Mouse (Mus musculus) E14TG2a.4 (cell line): ENCODE measurements around the gene Trpm3.

Source experiments
- H3K27me3 ChIP-seq: 2 replicates; pipeline ENCODE4 v1.6.1; 2014; ENCODE audit warnings: low read length, control low read depth; ENCODE audit not compliant: insufficient read depth
- H3K36me3 ChIP-seq: 2 replicates; pipeline ENCODE4 v1.6.1; 2014; ENCODE audit warnings: low read length, control low read depth; ENCODE audit not compliant: insufficient read depth
- H3K4me1 ChIP-seq: replicated peaks from 2 replicates; pipeline ENCODE4 v1.6.1; 2014; ENCODE audit warnings: low read depth, low read length, control low read depth
- H3K4me3 ChIP-seq: replicated peaks from 2 replicates; pipeline ENCODE4 v1.5.1; 2014; ENCODE audit warnings: mild to moderate bottlenecking, low read length
- H3K9me3 ChIP-seq: 2 replicates; pipeline ENCODE4 v1.6.1; 2014; ENCODE audit warnings: low read length, control low read depth
- CTCF ChIP-seq: conservative IDR thresholded peaks from 2 replicates; pipeline ENCODE4 v1.5.1; 2014; ENCODE audit warnings: low read length
- NANOG ChIP-seq: IDR thresholded peaks from 2 replicates; pipeline ENCODE4 v1.6.1; 2014; ENCODE audit warnings: borderline replicate concordance, low read length, mixed read lengths
- POU5F1 ChIP-seq: IDR thresholded peaks from 2 replicates; pipeline ENCODE4 v1.6.1; 2014; ENCODE audit warnings: low read length, borderline replicate concordance

Gene Trpm3

DNA sequence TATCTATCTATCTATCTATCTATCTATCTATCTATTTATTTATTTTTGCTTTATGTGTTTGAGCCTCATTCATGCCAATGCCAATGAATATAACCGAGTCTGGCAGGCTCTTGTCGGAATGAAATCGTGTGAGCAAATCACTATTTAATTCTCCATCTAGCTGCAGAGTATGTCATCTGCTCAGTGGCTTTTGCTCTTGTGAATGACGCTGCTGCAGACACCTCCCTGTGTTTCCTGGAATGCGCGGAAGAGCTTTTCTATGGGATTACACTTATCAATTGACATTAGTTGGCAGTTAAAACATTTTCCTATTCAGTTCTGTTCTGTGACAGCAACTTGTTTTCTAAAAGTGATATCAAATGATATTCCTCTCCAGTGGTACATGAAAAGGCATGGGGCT lies 153.8 kb downstream of the Trpm3 start:
- H3K4me3 ChIP-seq: no peak overlapping the region
- H3K9me3 ChIP-seq: no peaks in the 10 kb centered on the region
- no peaks in the 10 kb centered on the region for H3K27me3 ChIP-seq
- no peaks in the 10 kb centered on the region for H3K36me3 ChIP-seq
- TF ChIP-seq CTCF: no peak
- TF ChIP-seq POU5F1: no peak
- TF ChIP-seq NANOG: no peak
- no peaks in the 10 kb centered on the region for H3K4me1 ChIP-seq

- peaks cover 15% of the 10 kb centered on the region for H3K4me1 ChIP-seq
- no peaks in the 10 kb centered on the region for H3K9me3 ChIP-seq
- TF ChIP-seq POU5F1: no peak
- TF ChIP-seq NANOG: no peak
- no peak for TF ChIP-seq CTCF
- no peak overlapping the region for H3K4me3 ChIP-seq
- no peaks in the 10 kb centered on the region for H3K36me3 ChIP-seq
- no peaks in the 10 kb centered on the region for H3K27me3 ChIP-seq
Observed at GRCm38 (mm10) chr19:22300906-22301305, 162.1 kb downstream of the Trpm3 start.

DNA sequence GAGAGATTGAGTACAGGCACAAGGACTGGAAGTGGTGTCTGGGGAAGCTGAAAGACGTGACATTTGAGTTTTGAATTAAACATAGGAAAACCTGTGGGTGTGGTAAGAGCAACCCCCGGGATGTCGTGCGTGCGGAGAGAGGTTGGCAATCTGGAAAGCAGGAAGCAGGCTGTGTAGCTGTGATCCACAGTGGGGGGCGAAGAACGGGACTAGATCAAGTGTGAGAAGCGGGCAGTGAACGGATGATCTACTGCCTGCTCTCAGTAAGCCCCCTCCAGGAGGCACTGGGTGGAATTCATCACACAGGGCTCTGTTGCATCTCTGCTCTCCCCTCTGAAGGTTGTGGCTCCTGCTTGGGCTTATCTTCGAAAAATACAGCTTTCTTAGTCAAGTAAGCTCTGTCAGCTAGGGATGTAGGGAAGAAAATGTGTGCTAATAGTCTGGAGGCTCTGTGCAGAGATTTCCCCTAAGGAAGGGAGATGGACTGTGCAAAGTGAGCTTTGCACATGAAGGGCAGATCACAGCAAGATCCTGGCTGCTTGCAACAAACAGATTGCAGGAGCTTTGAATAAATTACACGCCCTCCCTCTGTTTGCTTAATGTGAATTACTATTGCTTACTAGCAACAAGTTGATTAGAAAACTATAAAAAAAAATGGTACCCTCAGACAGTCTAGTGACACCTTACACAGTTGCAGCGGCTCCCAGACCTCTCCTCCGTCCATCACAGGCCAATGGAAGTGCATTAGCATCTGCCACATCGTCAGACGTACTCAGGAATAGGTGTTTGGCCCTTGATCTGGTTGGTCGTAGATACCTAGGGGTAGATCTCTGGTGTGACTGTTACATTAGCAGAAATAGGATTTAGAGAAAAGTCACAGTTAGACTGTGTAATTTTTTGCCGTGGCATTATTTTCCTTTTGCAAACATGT lies 164.4 kb downstream of the Trpm3 start:
- TF ChIP-seq CTCF: no peak
- TF ChIP-seq NANOG: no peak
- TF ChIP-seq POU5F1: no peak
- no peak overlapping the region for H3K4me3 ChIP-seq
- H3K27me3 ChIP-seq: no peaks in the 10 kb centered on the region
- H3K36me3 ChIP-seq: no peaks in the 10 kb centered on the region
- H3K9me3 ChIP-seq: no peaks in the 10 kb centered on the region
- H3K4me1 ChIP-seq: peaks cover 15% of the 10 kb centered on the region

DNA sequence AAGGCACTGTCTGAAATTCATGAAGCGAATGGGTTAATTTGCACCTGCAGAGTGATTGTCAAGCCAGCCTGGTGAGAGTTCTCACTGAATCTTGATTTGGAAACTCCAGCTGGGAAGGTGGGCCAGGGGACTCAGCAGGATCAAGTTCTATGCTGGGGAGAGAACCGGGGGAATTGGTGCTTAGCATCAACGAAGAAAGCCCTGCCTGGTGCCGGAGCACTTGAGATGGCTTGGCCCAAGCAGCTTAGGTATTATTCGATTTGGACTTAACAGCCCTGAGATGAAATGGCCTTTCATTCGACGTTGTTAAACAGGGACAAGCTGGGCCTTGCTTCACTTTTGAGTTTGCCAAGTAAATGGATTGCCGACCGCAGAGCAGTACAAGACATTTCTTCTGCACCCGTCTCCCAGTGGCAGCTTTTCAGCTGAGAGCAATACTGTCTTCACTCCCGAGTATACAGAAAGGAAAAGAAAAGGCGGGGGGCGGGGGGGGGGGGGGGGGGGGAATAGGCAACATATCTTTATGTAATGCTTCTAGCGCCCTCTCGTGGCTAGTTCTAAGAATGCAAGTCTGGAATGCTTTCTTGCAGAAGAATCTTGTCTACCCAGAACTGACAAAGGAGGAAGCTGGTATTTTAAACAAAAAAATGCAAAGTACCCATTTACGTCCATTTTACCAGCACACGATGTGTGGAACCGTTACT lies 165.3 kb downstream of the Trpm3 start:
- H3K4me3 ChIP-seq: no peak overlapping the region
- TF ChIP-seq CTCF (peak; percentile 22; the same call in 1 of the 2 replicates), NANOG (no peak), POU5F1 (no peak)
- no peaks in the 10 kb centered on the region for H3K27me3 ChIP-seq
- H3K4me1 ChIP-seq: peaks cover 15% of the 10 kb centered on the region
- H3K9me3 ChIP-seq: no peaks in the 10 kb centered on the region
- H3K36me3 ChIP-seq: no peaks in the 10 kb centered on the region

- no peaks in the 10 kb centered on the region for H3K9me3 ChIP-seq
- peaks cover 11% of the 10 kb centered on the region for H3K4me1 ChIP-seq
- no peak overlapping the region for H3K4me3 ChIP-seq
- TF ChIP-seq POU5F1 (no peak), NANOG (no peak), CTCF (no peak)
- no peaks in the 10 kb centered on the region for H3K27me3 ChIP-seq
- H3K36me3 ChIP-seq: no peaks in the 10 kb centered on the region
Observed at GRCm38 (mm10) chr19:22308081-22308480, 169.2 kb downstream of the Trpm3 start.

DNA sequence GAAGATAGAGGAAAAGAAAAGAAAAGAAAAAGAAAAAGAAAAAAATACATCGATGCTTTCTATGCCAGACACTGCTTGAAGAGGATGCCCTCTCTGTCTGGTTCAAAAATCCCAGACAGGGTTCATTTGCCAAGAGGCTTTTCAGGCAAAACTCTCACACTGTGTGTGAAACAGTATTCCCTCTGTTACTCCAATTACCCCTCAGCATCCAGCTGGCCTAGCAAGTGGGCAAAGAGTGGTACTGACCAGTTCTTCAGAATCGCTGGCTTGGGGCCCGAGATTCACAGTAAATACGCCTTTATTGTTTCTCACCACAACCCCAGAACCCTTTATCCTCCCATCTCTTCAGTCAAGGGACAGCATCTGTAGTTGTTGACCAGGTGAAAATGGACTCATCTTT lies 178.5 kb downstream of the Trpm3 start:
- Histone ChIP-seq H3K9me3 (no peaks in the 10 kb centered on the region), H3K4me3 (no peak overlapping the region), H3K4me1 (no peaks in the 10 kb centered on the region), H3K27me3 (no peaks in the 10 kb centered on the region), H3K36me3 (no peaks in the 10 kb centered on the region)
- TF ChIP-seq NANOG (no peak), POU5F1 (no peak), CTCF (no peak)

DNA sequence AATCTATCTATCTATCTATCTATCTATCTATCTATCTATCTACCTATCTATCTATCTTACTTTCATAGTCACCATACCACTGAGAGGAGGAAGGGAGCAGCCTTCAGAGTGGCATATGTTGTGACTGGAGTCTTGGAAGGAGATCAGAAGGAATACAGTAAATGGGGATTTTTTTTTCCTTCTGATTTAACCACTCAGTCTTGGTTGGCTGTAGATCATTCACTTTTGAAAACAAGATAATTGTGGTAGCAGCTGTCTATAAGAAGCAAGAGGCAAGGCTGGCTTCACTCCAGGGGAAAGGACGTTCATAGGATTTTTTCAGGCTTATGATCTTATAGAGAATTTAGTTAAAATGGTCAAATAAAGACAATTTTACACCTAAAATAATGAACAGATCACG lies 188.0 kb downstream of the Trpm3 start:
- H3K4me1 ChIP-seq: no peaks in the 10 kb centered on the region
- no peaks in the 10 kb centered on the region for H3K27me3 ChIP-seq
- H3K36me3 ChIP-seq: no peaks in the 10 kb centered on the region
- no peaks in the 10 kb centered on the region for H3K9me3 ChIP-seq
- no peak for TF ChIP-seq CTCF
- TF ChIP-seq POU5F1: no peak
- no peak for TF ChIP-seq NANOG
- no peak overlapping the region for H3K4me3 ChIP-seq

- Histone ChIP-seq H3K4me3 (no peak overlapping the region), H3K36me3 (no peaks in the 10 kb centered on the region), H3K4me1 (no peaks in the 10 kb centered on the region), H3K27me3 (no peaks in the 10 kb centered on the region), H3K9me3 (no peaks in the 10 kb centered on the region)
- TF ChIP-seq NANOG: no peak
- no peak for TF ChIP-seq CTCF
- no peak for TF ChIP-seq POU5F1
Observed at GRCm38 (mm10) chr19:22327226-22327625, 188.4 kb downstream of the Trpm3 start.
